Mouse (Mus musculus) ES-Bruce4 (cell line): ENCODE data around the gene Oscp1.

Experiments
- CTCF ChIP-seq: IDR thresholded peaks from one replicate; pipeline ENCODE4 v1.8.1; 2011; ENCODE audit warnings: low read depth, low read length
- EP300 ChIP-seq: IDR thresholded peaks from 2 replicates; pipeline ENCODE4 v1.6.1; 2011; ENCODE audit warnings: low read depth, low read length; ENCODE audit not compliant: insufficient read depth
- POLR2A ChIP-seq: IDR thresholded peaks from one replicate; pipeline ENCODE4 v1.8.1; 2011; ENCODE audit warnings: low read length; ENCODE audit not compliant: insufficient read depth

DNA sequence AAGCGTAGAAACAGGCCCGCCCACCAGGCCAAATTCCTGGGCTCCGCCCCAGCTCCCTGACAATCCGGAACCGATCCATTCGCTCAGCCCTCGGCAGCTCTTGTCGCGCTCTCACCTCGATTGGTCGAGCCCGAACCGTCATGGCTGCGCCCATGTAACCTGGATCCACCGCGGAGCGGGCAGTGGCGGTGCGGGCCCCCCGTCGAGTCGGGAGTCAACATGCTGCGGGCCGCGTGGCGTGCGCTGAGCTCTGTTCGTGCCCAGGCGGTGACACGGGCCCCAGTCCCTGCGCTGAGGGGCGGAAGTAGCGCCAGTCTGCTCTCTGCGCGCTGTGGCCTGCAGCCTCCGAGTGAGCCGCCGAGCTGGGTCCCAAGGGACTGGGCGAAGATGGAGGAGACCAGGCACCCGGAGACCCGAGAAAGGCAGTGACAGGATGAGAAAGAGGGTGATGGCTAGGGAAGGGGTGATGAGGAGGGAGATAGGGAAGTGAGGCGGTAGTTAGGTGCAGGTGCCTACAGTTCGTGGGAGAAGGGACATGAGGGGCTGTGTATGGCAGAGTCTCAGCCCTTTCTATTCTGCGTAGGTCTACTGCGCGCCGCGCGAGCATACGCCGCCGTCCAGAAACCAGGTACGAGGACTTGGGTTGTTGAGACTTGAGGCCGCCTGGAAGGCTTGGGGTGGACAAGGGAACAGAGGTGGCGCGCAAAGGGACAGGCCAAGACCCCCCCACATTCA is 11.3 kb upstream of the Oscp1 start, which contains the start of gene Mrps15:
- TF ChIP-seq POLR2A = no peak
- no peak for TF ChIP-seq CTCF
- peak; percentile 51; the same call in 1 of the 2 replicates for TF ChIP-seq EP300
